In the genomic region with DNA sequence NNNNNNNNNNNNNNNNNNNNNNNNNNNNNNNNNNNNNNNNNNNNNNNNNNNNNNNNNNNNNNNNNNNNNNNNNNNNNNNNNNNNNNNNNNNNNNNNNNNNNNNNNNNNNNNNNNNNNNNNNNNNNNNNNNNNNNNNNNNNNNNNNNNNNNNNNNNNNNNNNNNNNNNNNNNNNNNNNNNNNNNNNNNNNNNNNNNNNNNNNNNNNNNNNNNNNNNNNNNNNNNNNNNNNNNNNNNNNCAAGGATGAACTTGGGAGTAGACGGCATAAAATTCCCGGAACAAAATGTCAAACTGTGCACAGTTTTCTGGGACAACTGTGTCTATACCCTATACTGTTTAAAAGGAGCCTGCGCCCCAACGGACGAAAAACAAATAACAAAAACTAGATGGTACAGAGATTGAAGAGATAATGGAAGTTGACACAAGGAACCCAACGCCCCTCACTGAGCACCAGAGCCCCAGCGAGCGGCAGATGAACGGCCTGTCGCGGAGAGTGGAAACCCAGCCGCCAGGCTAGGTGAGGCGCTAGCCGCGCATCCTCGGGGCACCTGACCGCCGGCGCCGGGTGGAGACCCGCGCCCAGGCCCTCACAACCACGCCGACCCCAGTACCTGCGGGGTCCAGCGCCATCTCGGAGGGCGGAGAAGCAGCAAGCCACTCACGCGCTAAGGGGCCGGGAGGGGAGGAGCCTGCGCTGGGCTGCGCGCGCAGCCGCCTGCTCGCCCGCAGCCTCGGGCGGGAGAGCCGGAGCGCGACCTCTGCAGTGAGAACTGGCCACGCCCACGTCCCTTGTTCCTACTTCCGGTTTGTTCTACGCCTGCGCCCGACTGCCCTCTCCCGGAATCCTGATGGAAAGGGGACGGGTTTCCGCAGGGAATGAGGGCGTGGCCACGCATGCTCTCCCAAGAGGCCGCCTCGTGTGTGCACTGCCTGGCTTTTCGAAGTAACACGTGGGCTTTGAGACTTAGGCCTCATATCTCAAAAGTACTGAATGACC, we compare ENCODE assay signal across 8 mouse cellular contexts. TPM values are rescaled to one million over a fixed set of nuclear protein-coding genes. Genes with fewer than 3 reads are reported as not detected.
DNase-seq lines count a peak whose midpoint lies in the region; ATAC-seq and TF ChIP-seq lines count a peak whose summit lies in the region.

A gene (minus strand): TSS at position 771 of the 996 bp plus-strand sequence.

- H3K36me3 ChIP-seq in megakaryocyte, embryonic 14.5 days (replicated peaks; ENCODE audit: low read length), result peaks cover 8% of the 10 kb centered on the region

- H3K9me3 ChIP-seq in megakaryocyte, embryonic 14.5 days, result no peaks in the 10 kb centered on the region

- peak; percentile 96 to 98 for DNase-seq in gastrocnemius, adult 8-10 months (ENCODE audit: low spot score in 2 of 2)
- peak; percentile 86 for DNase-seq in hindlimb bud, embryonic 11.5 days (ENCODE audit: extremely low spot score, low read depth, low spot score)
- peak; percentile 78 to 97 for DNase-seq in left cerebral cortex, adult 8-10 months (ENCODE audit: low spot score in 2 of 2)
- DNase-seq in right cerebral cortex, postnatal 10 days (ENCODE audit: low spot score in 2 of 2), result peak; percentile 97 to 98
- DNase-seq in urinary bladder, postnatal 25 days (ENCODE audit: low spot score), result peak; percentile 93

- ATAC-seq in activated CD4-positive, CD25-positive, alpha-beta regulatory T cell, adult 4 months, result peak; percentile 93

- H3K4me1 ChIP-seq in cortical plate, adult 2 months (ENCODE audit: control insufficient read depth, insufficient read depth, low read length), result peaks cover 2% of the 10 kb centered on the region; the same call in 1 of the 2 replicates
- peaks cover 33% of the 10 kb centered on the region for H3K4me1 ChIP-seq in megakaryocyte, embryonic 14.5 days

- no peak for TF ChIP-seq CTCF in cortical plate, adult 2 months (IDR thresholded peaks at IDR 0.05; ENCODE audit: extremely low read depth, insufficient read depth, low read length)

- H3K27ac ChIP-seq in cortical plate, adult 2 months (ENCODE audit: insufficient read depth, low read length), result peak within 1 kb of the TSS; percentile 39; the same call in 1 of the 2 replicates

- peak; percentile 59; the same call in 1 of the 2 replicates for TF ChIP-seq POLR2A in cortical plate, adult 2 months (IDR thresholded peaks at IDR 0.05; ENCODE audit: extremely low read depth, insufficient read depth, low read length)

- H3K4me3 ChIP-seq in cortical plate, adult 2 months (ENCODE audit: insufficient read depth, low read length), result peak within 1 kb of the TSS; percentile 61
- H3K4me3 ChIP-seq in megakaryocyte, embryonic 14.5 days (replicated peaks), result peak within 1 kb of the TSS; percentile 95

- no peaks in the 10 kb centered on the region for H3K27me3 ChIP-seq in megakaryocyte, embryonic 14.5 days (replicated peaks)

RNA-seq across cellular contexts. Expression of the gene that starts here (rescaled TPM):
- polyA plus RNA-seq in activated CD4-positive, CD25-positive, alpha-beta regulatory T cell, adult 4 months (2017; shearing (Covaris generic)), result 100 to 1,000 TPM; 100 to 116 TPM
- 14.8 and 15.8 TPM in 2 replicates for polyA plus RNA-seq in cortical plate, adult 2 months (2012; rRNA removed)
- total RNA-seq in gastrocnemius, adult 8-10 months (2022), result 10 to 100 TPM; 18.3 to 25.0 (median 21.5) TPM
- 10 to 100 TPM; 14.8 to 22.7 (median 16.7) TPM for total RNA-seq in left cerebral cortex, adult 8-10 months (2022)
- 2.6 and 11.6 TPM in 2 replicates for polyA plus RNA-seq in megakaryocyte, embryonic 14.5 days (2012; ENCODE audit: insufficient read depth, low replicate concordance)

Comparison
In these comparisons a context has a peak if more than half of its experiments do, and no peak if none do; other contexts are left out.
1. Peak in every context shown above with its lines: DNase-seq, ATAC-seq, H3K4me3 ChIP-seq and H3K27ac ChIP-seq.